8 mouse cellular contexts compared by ENCODE assay signal in genomic region chr11:4053586-4053985, GRCm38 (mm10). TPM values are rescaled to one million over a fixed set of nuclear protein-coding genes. Genes with fewer than 3 reads are reported as not detected.
DNase-seq lines count a peak whose midpoint lies in the region; ATAC-seq lines count a peak whose summit lies in the region.

No protein-coding gene starts in this region.

- ATAC-seq in CD4-positive, CD25-positive, alpha-beta regulatory T cell, adult 4 months: no peak
- peak; percentile 64 for ATAC-seq in megakaryocyte, adult 5-6 weeks (ENCODE audit: poor library complexity, severe bottlenecking)

- intact Hi-C loops in gastrocnemius, postnatal 36 days (cut with DNase I): loop anchor here (2.0 kb wide), 1 partner anchor 27 kb away; no protein-coding TSS in a partner anchor

- peak; percentile 81 for DNase-seq in CD4-positive, CD25-positive, alpha-beta regulatory T cell, adult 2 months (ENCODE audit: low read depth, low spot score)
- peak; percentile 85 for DNase-seq in NIH3T3 (ENCODE audit: low read depth)
- peak; percentile 38 for DNase-seq in cerebellum, adult 9-11 months
- DNase-seq in gastrocnemius, postnatal 36 days: peak; percentile 30 to 48
- DNase-seq in layer of hippocampus, postnatal 10 days (ENCODE audit: low spot score in 2 of 2): peak; percentile 80 to 83
- DNase-seq in spleen, postnatal 10 days (ENCODE audit: low spot score in 2 of 2): peak; percentile 53 to 79

RNA-seq across cellular contexts. Expression of gene Sec14l3, which starts 11.1 kb away (rescaled TPM):
- polyA plus RNA-seq in CD4-positive, CD25-positive, alpha-beta regulatory T cell, adult 4 months (2017; shearing (Covaris generic)): not detected
- total RNA-seq in gastrocnemius, postnatal 36 days (2021): not detected
- total RNA-seq in layer of hippocampus, postnatal 10 days (2021): 1 to 10 TPM; 3.7 to 4.5 TPM
- not detected in 2 replicates for total RNA-seq in megakaryocyte, adult 5-6 weeks (2015)
- not detected in 2 replicates for total RNA-seq in megakaryocyte, adult 5-6 weeks (2017)

RNA-seq across cellular contexts. Expression of gene Sec14l4, which starts 22.3 kb away (rescaled TPM):
- not detected for polyA plus RNA-seq in CD4-positive, CD25-positive, alpha-beta regulatory T cell, adult 4 months (2017; shearing (Covaris generic))
- total RNA-seq in gastrocnemius, postnatal 36 days (2021): not detected
- 1 to 10 TPM in 1 of 2 experiments, under 1 TPM in 1; 0.38 to 1.1 TPM for total RNA-seq in layer of hippocampus, postnatal 10 days (2021)
- total RNA-seq in megakaryocyte, adult 5-6 weeks (2015): not detected in 2 replicates
- not detected in 2 replicates for total RNA-seq in megakaryocyte, adult 5-6 weeks (2017)

RNA-seq across cellular contexts. Expression of gene Mtfp1, which starts 41.7 kb away (rescaled TPM):
- 1 to 10 TPM; 1.2 to 1.8 TPM for polyA plus RNA-seq in CD4-positive, CD25-positive, alpha-beta regulatory T cell, adult 4 months (2017; shearing (Covaris generic))
- 10 to 100 TPM; 52.1 to 53.4 TPM for total RNA-seq in gastrocnemius, postnatal 36 days (2021)
- 10 to 100 TPM; 62.5 to 66.0 TPM for total RNA-seq in layer of hippocampus, postnatal 10 days (2021)
- total RNA-seq in megakaryocyte, adult 5-6 weeks (2015): 1.1 and 2.6 TPM in 2 replicates
- 1.3 and 1.8 TPM in 2 replicates for total RNA-seq in megakaryocyte, adult 5-6 weeks (2017)

Comparison
In these comparisons a context has a peak if more than half of its experiments do, and no peak if none do; other contexts are left out.
1. RNA of gene Sec14l3, which starts 11.1 kb away (total RNA-seq): 3.7 to 4.5 TPM in layer of hippocampus, postnatal 10 days; not detected in gastrocnemius, postnatal 36 days and not detected in megakaryocyte, adult 5-6 weeks; every median in the first group is over 4 times any median in the second.
2. RNA of gene Mtfp1, which starts 41.7 kb away (total RNA-seq): 62.5 to 66.0 TPM in layer of hippocampus, postnatal 10 days and 52.1 to 53.4 TPM in gastrocnemius, postnatal 36 days; 1.1 to 2.6 TPM in megakaryocyte, adult 5-6 weeks; every median in the first group is over 10 times any median in the second.
3. Peak in every context shown above with its lines, with median percentiles within 50 percentile points of each other: DNase-seq.